Mouse (Mus musculus): Measurements from ENCODE around the gene Commd7. TPM values are rescaled to one million over a fixed set of nuclear protein-coding genes. Genes with fewer than 3 reads are reported as not detected.

Gene Commd7
- polyA plus RNA-seq, 1 experiment from 2014 or later = 84.6 TPM

DNA sequence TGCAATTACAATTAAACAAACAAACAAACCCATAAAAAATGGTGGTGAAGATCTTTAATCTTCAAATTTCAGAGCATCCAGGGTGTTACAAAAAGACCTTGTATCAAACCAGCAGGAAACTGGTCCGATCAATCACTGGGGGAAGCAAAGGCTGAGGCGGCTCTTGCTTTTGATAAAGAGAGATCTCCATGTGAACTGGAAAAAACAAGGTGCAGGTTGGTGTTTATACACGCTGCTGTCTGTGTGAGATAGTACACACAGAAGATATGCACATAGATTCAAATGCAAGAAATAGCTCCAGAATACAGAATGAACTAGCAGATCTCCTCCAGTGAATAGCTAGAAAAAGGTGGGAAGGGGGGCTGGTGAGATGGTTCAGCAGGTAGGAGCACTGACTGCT is 15.7 kb downstream of the Commd7 start:
- H3K9ac ChIP-seq (replicated peaks) = no peak overlapping the region
- WGBS = 95% methylated on average over 3 of the region's 3 CpGs
- H3K4me3 ChIP-seq (replicated peaks) = no peak overlapping the region
- ATAC-seq = no peak
- no peaks in the 10 kb centered on the region for H3K9me3 ChIP-seq
- peaks cover 9% of the 10 kb centered on the region for H3K4me1 ChIP-seq (replicated peaks)
- H3K27ac ChIP-seq = no peak overlapping the region
- peaks cover 51% of the 10 kb centered on the region for H3K36me3 ChIP-seq
- no peaks in the 10 kb centered on the region for H3K27me3 ChIP-seq
- no peak overlapping the region for H3K4me2 ChIP-seq (replicated peaks)

DNA sequence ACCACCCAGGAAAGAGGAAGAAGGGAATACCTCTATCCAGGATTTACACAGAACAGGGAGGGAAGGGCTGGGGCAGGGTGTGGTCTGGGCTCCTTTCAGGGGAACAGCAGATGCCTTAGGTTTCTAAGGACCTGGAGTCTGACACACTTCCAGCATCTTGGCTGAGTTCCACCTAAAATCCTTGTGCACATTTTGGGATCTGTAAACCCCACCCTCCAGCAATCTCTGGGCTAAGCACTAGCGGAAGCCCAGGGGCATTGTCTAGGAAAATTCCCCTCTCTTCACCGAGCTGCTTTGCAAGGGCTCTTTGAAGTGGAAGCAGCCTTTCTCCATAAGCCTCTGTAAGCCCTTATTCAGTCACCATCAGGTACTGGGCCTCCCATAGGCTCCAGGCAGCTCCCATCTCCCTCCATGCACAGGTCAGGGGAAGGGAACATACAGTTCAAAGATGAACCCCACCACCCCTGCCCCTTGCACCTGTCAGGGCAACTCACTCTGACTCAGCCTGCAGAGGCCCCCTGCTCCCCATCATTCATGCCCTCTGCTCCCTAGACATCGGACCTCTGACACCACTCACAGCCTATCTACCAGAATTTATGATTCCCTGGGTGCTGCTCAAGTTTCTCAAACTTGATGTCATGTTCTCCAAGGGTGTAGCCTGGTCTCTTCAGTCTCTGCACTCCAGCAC is 19.8 kb downstream of the Commd7 start:
- no peaks in the 10 kb centered on the region for H3K9me3 ChIP-seq
- H3K4me3 ChIP-seq (replicated peaks) = no peak overlapping the region
- no peak overlapping the region for H3K4me2 ChIP-seq (replicated peaks)
- peak overlapping the region; percentile 60 for H3K27ac ChIP-seq
- peaks cover 34% of the 10 kb centered on the region for H3K4me1 ChIP-seq (replicated peaks)
- peaks cover 9% of the 10 kb centered on the region; the same call in 1 of the 2 replicates for H3K36me3 ChIP-seq
- H3K27me3 ChIP-seq = no peaks in the 10 kb centered on the region
- 24% methylated on average over 3 of the region's 3 CpGs for WGBS
- no peak for ATAC-seq
- 0 out of 2 replicates have a peak overlapping the region, but pooled peaks have one; percentile 19 for H3K9ac ChIP-seq (replicated peaks)

DNA sequence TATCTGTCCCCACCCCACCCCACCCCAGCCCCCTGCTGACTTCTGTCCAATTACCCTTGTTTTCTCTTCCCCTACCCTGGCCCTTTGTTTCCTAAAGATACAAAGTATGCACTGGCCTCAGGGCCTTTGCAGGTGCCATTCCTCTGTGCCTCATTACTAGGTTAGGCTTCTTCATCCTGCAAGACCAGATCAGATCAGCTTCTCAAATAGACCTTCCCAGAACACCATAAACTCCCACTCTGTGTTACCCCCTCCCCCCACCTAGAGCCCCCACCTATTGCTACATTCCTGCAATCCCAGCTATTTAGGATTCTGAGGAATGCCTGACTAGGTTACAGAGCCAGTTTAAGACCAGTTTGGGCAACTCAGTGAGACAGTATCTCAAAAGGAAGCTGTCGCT is 20.8 kb downstream of the Commd7 start:
- 91% methylated on average over 1 of the region's 1 CpGs for WGBS

DNA sequence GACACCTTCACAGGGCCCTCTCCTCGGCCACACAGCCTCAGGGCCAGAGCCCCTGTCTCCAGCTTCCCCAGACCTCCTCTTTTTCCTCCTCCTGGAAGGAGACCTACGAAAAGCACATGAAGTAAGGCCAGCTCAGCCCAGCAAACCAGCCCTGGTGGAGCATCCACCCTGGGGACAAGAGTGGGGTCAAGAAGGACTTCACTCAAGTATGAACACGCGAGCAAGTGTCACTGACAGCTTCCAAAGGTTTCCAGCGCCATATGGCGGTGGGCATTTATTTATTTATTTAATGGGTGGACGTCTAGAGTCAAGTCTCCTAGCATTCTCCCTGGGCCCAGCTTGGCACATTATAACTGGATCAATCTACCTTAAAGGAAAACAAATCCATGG is 21.3 kb downstream of the Commd7 start:
- Histone ChIP-seq H3K9me3 (no peaks in the 10 kb centered on the region), H3K4me3 (replicated peaks) (no peak overlapping the region), H3K27me3 (no peaks in the 10 kb centered on the region), H3K36me3 (peaks cover 6% of the 10 kb centered on the region; the same call in 1 of the 2 replicates), H3K4me1 (replicated peaks) (peaks cover 34% of the 10 kb centered on the region), H3K27ac (peak overlapping the region; percentile 84), H3K9ac (replicated peaks) (peak overlapping the region; percentile 36; the same call in 1 of the 2 replicates), H3K4me2 (replicated peaks) (no peak overlapping the region)
- ATAC-seq = peak; percentile 2; the same call in 1 of the 2 replicates
- WGBS = 65% methylated on average over 7 of the region's 7 CpGs

More for the DNA sequence above, 20.8 kb downstream of the Commd7 start:
- Histone ChIP-seq H3K27ac (no peak overlapping the region), H3K9me3 (no peaks in the 10 kb centered on the region), H3K4me3 (replicated peaks) (no peak overlapping the region), H3K27me3 (no peaks in the 10 kb centered on the region), H3K36me3 (peaks cover 6% of the 10 kb centered on the region; the same call in 1 of the 2 replicates), H3K4me1 (replicated peaks) (peaks cover 34% of the 10 kb centered on the region), H3K9ac (replicated peaks) (no peak overlapping the region), H3K4me2 (replicated peaks) (no peak overlapping the region)
- no peak for ATAC-seq

DNA sequence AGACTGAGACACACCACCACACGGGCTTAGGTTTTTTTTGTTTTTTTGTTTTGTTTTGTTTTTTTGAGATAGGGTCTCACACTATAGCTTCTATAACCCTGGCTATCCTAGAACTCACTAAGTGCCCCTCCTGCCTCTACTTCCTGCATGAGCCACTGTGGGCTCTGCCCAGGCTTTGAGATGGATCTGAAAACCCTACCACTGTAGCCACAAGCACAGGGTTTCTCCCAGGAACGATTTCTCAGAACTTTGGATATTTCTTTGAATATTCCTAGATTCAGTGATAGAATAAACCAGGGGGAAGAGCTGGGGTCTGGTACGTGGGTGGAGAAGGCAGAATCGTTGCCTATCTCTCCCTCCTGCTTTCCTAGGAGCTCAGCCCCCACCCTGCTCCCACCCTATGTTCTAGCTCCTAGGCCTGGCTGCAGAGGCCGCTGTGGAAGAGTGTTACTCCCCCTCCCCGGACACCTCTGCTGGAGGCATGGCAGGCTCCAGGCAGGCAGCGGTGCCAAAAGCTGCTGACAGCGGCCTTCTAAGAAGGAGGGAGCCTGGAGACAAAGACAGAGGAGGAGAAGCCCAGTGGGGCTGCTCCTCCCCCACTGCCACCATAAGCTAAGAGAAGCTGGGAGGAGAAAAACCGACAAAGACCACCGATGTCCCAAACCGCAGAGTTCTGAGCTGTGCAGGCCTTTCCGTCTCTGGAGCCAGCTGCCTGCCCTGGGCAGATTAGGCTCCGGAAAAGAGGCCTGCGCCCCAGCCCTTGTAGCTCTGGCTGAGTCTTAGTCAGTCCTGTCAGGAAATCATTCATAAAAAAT is 21.9 kb downstream of the Commd7 start:
- H3K9ac ChIP-seq (replicated peaks) = peak overlapping the region; percentile 36; the same call in 1 of the 2 replicates
- peak; percentile 59 for ATAC-seq
- 11% methylated on average over 14 of the region's 14 CpGs for WGBS
- peaks cover 6% of the 10 kb centered on the region; the same call in 1 of the 2 replicates for H3K36me3 ChIP-seq
- H3K4me3 ChIP-seq (replicated peaks) = no peak overlapping the region
- H3K9me3 ChIP-seq = no peaks in the 10 kb centered on the region
- H3K27me3 ChIP-seq = no peaks in the 10 kb centered on the region
- H3K4me1 ChIP-seq (replicated peaks) = peaks cover 34% of the 10 kb centered on the region
- peak overlapping the region; percentile 84 for H3K27ac ChIP-seq
- no peak overlapping the region for H3K4me2 ChIP-seq (replicated peaks)

DNA sequence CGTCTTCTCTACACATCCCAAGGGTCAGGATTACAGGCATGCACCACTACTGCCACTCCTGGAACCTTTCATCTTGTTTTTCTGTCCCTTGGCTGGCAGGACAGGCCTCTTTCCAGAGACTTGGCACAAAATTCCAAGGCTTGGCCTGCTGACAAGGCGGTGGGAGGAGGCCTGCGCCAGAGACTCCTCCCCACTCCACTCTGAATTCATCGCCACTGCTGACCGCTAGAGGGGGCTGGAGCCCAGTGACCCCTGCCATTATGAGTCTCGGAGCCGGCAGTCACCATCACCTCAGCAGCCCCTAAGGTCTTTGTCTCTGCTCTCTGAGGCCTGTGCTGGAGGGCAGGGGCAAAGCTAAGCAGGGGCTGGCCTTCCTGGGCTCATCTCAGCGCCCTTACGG is 23.0 kb downstream of the Commd7 start:
- peak overlapping the region; percentile 12; the same call in 1 of the 2 replicates for H3K27ac ChIP-seq
- WGBS = 8% methylated on average over 9 of the region's 9 CpGs
- H3K4me1 ChIP-seq (replicated peaks) = peaks cover 34% of the 10 kb centered on the region
- no peak overlapping the region for H3K4me3 ChIP-seq (replicated peaks)
- H3K9ac ChIP-seq (replicated peaks) = no peak overlapping the region
- H3K9me3 ChIP-seq = no peaks in the 10 kb centered on the region
- H3K27me3 ChIP-seq = no peaks in the 10 kb centered on the region
- peak; percentile 74 for ATAC-seq
- H3K4me2 ChIP-seq (replicated peaks) = no peak overlapping the region
- H3K36me3 ChIP-seq = no peaks in the 10 kb centered on the region

DNA sequence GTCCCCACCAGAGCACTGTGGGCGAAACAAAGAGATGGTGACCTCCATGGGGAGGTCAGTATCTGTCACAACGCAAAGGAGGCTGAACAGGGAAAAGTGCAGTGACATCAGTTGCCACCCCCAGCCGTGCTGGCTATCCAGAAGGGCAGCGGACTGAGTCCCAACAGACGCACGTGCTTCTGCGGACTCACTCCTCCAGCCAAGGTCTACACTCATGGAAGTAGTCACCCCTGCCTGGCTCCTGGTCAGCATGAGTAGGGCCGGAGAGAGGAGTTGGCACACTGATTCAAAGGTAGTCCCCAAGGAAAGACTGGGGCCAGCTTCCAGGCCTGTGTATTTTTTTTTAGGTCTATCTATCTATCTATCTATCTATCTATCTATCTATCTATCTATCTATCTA is 23.5 kb downstream of the Commd7 start:
- H3K9ac ChIP-seq (replicated peaks) = no peak overlapping the region
- no peak overlapping the region for H3K4me2 ChIP-seq (replicated peaks)
- H3K4me3 ChIP-seq (replicated peaks) = no peak overlapping the region
- no peaks in the 10 kb centered on the region for H3K9me3 ChIP-seq
- no peak for ATAC-seq
- no peak overlapping the region for H3K27ac ChIP-seq
- 53% methylated on average over 8 of the region's 8 CpGs for WGBS
- peaks cover 34% of the 10 kb centered on the region for H3K4me1 ChIP-seq (replicated peaks)
- H3K27me3 ChIP-seq = no peaks in the 10 kb centered on the region
- H3K36me3 ChIP-seq = no peaks in the 10 kb centered on the region

DNA sequence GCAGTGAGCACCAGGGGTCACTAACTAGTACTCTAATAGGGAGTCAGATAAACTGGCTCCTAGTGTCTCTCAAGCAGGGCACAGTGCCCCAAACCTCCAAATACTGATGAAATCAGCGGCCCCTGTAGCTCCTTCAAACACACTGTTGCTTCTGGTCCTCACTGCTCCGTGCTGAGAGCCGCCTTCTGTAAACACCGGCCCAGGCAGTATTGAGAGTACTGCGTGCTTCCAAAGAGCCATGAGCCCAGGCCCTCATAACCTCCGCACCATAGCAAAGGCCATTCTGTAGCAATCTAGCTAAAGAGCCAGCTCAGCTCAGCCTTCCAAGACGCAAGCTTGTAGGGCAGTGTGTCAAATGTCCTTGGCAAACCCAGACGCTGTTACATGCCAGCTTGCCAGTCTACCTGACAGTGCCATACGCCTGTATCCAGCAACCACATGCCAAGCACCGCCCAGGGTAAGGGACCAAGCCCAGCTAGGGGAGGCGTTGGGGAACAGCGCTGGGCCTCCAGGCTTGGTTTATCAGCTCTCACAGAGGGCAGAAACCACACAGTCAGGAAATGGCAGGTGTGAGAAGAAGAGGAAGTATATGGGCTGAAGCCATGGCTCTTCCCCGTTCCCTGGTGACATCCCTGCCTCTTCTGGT is 24.6 kb downstream of the Commd7 start:
- Histone ChIP-seq H3K4me2 (replicated peaks) (no peak overlapping the region), H3K4me1 (replicated peaks) (peaks cover 31% of the 10 kb centered on the region), H3K4me3 (replicated peaks) (no peak overlapping the region), H3K9me3 (no peaks in the 10 kb centered on the region), H3K27me3 (no peaks in the 10 kb centered on the region), H3K27ac (no peak overlapping the region), H3K36me3 (no peaks in the 10 kb centered on the region), H3K9ac (replicated peaks) (no peak overlapping the region)
- WGBS = 87% methylated on average over 13 of the region's 13 CpGs
- no peak for ATAC-seq

DNA sequence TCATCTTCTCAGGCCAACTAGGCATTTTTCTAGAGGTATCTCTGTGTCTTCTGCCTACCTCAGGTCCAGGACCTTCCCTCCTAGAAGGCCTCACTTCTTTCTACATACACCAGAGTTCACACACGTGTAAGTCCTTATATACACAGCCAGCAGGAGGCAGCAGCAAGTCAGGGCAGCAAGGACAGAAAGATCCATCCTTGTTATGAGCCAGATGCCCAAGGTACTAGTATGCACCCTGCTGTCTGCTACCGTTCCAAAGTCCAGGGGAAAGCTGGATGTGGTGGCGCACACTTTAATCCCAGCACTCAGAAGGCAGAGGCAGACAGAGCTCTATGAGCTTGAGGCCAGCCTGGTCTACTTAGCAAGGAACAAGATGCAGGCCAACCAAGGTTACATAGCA is 26.2 kb downstream of the Commd7 start:
- Histone ChIP-seq H3K4me1 (replicated peaks) (peaks cover 28% of the 10 kb centered on the region), H3K27ac (no peak overlapping the region), H3K36me3 (no peaks in the 10 kb centered on the region), H3K4me2 (replicated peaks) (no peak overlapping the region), H3K9ac (replicated peaks) (no peak overlapping the region), H3K9me3 (no peaks in the 10 kb centered on the region), H3K4me3 (replicated peaks) (no peak overlapping the region), H3K27me3 (no peaks in the 10 kb centered on the region)
- no peak for ATAC-seq
- 77% methylated on average over 3 of the region's 3 CpGs for WGBS

DNA sequence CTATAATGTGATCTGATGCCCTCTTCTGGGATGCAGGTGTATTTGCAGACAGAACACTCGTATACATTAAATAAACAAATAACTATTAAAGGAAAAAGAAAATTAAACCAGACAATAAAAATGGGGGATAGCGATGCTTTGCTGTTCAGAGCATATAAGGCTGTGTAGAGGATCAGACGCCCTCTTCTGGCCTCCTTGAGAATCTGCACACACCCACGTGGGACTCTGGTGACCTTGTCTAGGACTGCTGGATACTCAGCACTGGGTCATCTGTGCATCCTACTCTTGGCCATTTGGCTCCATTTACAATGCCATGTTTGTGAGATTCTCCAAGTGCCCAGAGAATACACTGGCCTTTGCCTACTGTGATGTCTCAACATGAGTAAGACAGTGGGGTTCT is 28.9 kb downstream of the Commd7 start:
- WGBS = 27% methylated on average over 4 of the region's 4 CpGs
- H3K27ac ChIP-seq = no peak overlapping the region
- no peak for ATAC-seq
- H3K4me2 ChIP-seq (replicated peaks) = no peak overlapping the region
- no peak overlapping the region for H3K4me3 ChIP-seq (replicated peaks)
- H3K27me3 ChIP-seq = no peaks in the 10 kb centered on the region
- no peaks in the 10 kb centered on the region for H3K9me3 ChIP-seq
- H3K9ac ChIP-seq (replicated peaks) = no peak overlapping the region
- H3K36me3 ChIP-seq = no peaks in the 10 kb centered on the region
- peaks cover 16% of the 10 kb centered on the region for H3K4me1 ChIP-seq (replicated peaks)

DNA sequence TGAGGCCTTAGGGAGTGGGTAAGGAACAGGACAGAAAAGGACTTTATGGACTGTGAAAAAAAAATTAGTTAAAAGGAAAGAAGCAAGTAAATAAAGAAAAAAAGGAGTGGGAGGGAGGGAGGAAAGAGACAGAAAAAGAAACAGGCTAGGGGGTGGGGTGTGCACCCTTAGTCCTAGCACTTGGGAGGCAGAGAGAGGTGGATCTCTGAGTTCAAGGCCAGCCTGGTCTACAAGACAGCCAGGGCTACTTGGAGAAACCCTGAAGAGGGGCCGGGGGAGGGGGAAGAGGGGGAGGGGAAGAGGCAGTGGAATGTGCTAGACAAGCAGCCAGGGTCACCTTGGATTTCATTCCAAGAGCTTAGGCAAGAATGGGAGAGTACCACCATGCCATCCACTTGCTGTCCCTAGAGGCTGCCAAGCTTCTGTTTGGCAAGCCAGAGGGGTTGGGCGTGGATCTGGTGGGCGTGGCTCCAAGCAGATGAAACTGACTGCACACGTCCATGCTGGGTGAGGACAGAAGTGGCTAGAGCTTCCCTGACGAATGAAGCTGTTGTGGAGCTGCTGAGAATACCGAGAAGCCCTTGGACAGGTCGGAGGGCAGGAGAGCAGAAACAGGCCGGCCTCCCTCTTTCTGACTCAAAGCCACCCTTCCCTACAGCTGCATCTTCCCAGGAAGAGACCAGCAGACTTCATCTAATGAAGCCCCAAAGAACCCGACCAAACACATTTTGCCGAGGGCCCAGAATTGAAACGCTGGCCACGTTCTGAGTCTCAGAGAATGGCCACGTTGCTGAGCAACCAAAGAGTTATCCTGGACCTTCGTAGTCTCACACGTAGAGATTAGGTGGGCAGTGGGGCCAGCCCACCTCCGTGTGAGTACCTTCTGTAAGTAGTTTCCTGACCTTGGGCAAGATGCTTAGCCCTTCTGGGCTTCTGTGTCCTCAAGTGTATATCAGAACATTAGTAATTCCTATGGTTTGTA is 31.6 kb downstream of the Commd7 start:
- Histone ChIP-seq H3K9ac (replicated peaks) (no peak overlapping the region), H3K27me3 (no peaks in the 10 kb centered on the region), H3K27ac (peak overlapping the region; percentile 54), H3K4me3 (replicated peaks) (no peak overlapping the region), H3K9me3 (no peaks in the 10 kb centered on the region), H3K36me3 (no peaks in the 10 kb centered on the region), H3K4me2 (replicated peaks) (0 out of 2 replicates have a peak overlapping the region, but pooled peaks have one; percentile 2), H3K4me1 (replicated peaks) (peaks cover 16% of the 10 kb centered on the region)
- peak; percentile 58 for ATAC-seq
- whole genome bisulfite sequencing = 30% methylated on average over 16 of the region's 16 CpGs

All from midbrain, embryonic 13.5 days (tissue).